Mouse (Mus musculus) urinary bladder, postnatal 0 days (tissue): ENCODE data around the gene Itpripl1. TPM values are rescaled to one million over a fixed set of nuclear protein-coding genes. Genes with fewer than 3 reads are reported as not detected.

Experiments used
- polyA plus RNA-seq: library from polyadenylated mRNA; unstranded; fragments of >200 nt; fragmentation: Nextera tagmentation; extraction: Ambion mirVana; gene quantifications from 2 replicates; pipeline ENCODE4 v1.2.1, GENCODE M21; 2015

Gene Itpripl1
- 28.4 TPM in 2 replicates for polyA plus RNA-seq

GRCm38 (mm10) chr2:127143158-127144063 lies at the start of gene Itpripl1:
Itpripl1 (minus strand) TSS chr2:127143442.

DNA sequence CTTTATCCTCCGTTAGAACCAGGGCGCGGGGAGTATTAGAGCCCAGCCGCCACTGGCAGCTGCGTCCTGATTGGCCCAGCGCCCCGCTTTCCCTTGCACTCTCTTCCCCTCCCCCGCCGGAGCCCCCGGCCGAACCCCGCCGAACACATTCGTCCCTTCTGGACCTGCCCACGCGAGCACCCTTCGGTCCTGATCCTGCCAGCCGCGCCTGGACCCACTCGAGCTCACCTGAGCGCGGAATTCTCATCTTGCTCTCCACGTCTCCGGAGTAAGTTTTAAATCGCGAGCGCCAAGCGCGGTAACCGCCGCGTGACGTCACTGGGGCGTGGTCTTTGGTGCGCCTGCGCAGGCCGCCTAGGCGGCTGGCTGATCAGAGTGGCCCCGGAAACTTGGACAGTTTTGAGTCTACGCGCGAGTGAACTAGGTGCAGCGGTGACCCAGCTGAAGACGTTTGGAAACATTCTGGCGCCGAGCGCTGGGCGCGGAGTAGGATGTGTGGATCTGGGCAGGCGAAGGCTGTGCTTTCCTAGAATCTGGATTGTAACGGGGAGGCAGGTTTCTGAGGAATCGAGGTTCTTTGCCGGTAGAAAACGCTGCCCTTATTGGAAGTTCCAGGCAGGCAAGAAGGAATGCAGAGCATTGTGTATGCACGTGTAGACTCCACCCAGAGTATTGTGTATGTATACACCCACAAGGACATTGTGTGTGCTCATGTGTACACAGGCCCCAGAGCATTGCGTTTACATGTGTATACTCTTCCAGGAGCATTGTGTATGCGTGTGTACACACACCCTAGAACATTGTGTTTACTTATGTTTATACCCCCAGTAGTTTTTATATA lies 9.4 kb downstream of the Itpripl1 start, which contains the start of gene Ncaph:
Ncaph (minus strand) TSS at position 334 of the 841 bp plus-strand sequence.

Other genes starting within 250 kb of the Itpripl1 start
- gene Sppl2a, start 210.2 kb downstream of the Itpripl1 start, polyA plus RNA-seq: 65.0 and 73.5 TPM in 2 replicates
- 5.7 and 6.8 TPM in 2 replicates for gene Ap4e1, start 134.7 kb downstream of the Itpripl1 start, polyA plus RNA-seq
- gene Blvra, start 72.8 kb downstream of the Itpripl1 start, polyA plus RNA-seq: 113 and 119 TPM in 2 replicates
- 11.2 and 18.5 TPM in 2 replicates for gene Ncaph, start 9.5 kb downstream of the Itpripl1 start, polyA plus RNA-seq
- 2.3 and 2.7 TPM in 2 replicates for gene 1810024B03Rik, start 64.8 kb upstream of the Itpripl1 start, polyA plus RNA-seq
- 18.9 and 19.8 TPM in 2 replicates for gene Snrnp200, start 64.9 kb upstream of the Itpripl1 start, polyA plus RNA-seq
- gene Ciao1, start 104.4 kb upstream of the Itpripl1 start, polyA plus RNA-seq: 36.1 and 42.2 TPM in 2 replicates
- gene Tmem127, start 104.5 kb upstream of the Itpripl1 start, polyA plus RNA-seq: 24.2 and 24.4 TPM in 2 replicates
- gene Stard7, start 126.8 kb upstream of the Itpripl1 start, polyA plus RNA-seq: 37.0 and 38.7 TPM in 2 replicates
- 3.1 and 3.2 TPM in 2 replicates for gene Dusp2, start 192.7 kb upstream of the Itpripl1 start, polyA plus RNA-seq
- not detected in 2 replicates for gene Astl, start 195.2 kb upstream of the Itpripl1 start, polyA plus RNA-seq
- 0.66 and 0.82 TPM in 2 replicates for gene Adra2b, start 219.8 kb upstream of the Itpripl1 start, polyA plus RNA-seq